9 mouse cellular contexts compared by ENCODE assay signal in the genomic region with DNA sequence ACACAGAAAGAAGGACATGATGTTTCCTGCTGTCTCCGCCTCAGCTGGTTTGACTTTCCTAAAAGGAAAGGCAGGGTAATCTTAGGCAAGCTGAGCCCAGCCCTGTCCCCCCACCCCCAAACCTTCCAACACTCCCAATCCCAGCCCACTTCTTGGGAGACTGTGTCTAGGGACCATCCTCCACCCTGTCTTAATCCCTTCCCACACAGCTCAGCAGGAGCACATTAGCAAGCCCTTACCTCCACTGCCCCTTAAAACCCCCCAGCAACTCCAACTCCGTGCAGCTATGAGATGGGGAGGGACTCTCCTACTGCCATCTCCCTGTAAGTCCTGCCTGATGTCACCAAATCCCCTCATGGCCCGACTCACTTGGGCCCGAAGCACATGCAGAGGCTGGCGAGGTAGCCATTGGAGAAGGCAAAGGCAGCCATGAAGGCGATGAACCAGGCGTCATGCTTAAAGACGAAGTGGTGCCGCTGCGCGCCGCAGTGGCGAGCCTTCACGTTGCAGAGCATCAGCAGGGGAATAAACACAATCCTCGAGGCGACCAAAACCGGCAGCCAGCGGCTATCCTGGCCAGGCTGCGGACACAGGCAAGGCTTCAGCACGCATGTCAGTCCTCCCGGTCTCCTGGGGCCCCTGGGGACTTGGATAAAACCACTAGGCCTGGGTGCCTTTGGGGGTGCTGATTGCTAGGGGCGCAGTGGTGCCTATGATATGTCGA. TPM values are rescaled to one million over a fixed set of nuclear protein-coding genes. Genes with fewer than 3 reads are reported as not detected.
DNase-seq lines count a peak whose midpoint lies in the region; ATAC-seq and TF ChIP-seq lines count a peak whose summit lies in the region.
"Had no signal": no experiment of that assay in that cellular context is flagged by ENCODE, and none has a peak within 500 bp of the region (broad histone marks: within the 10 kb centered on the region; RNA-seq: fewer than 3 reads in every experiment).

No protein-coding gene starts in this region.

- H3K36me3 ChIP-seq in heart, adult 2 months (ENCODE audit: control insufficient read depth, insufficient read depth, low read length): peaks cover 11% of the 10 kb centered on the region; the same call in 1 of the 2 replicates
- peaks cover 12% of the 10 kb centered on the region for H3K36me3 ChIP-seq in embryonic facial prominence, embryonic 14.5 days (ENCODE audit: control insufficient read depth, insufficient read depth, low read length)
- H3K36me3 ChIP-seq in liver, embryonic 15.5 days (replicated peaks): peaks cover 68% of the 10 kb centered on the region

- no peak for TF ChIP-seq POLR2A in heart, adult 2 months (IDR thresholded peaks at IDR 0.05; ENCODE audit: insufficient read depth, low read depth, low read length)

- TF ChIP-seq EP300 in heart, adult 2 months (IDR thresholded peaks at IDR 0.05; ENCODE audit: insufficient read depth, low read depth, low read length): 0 out of 2 replicates have a peak, but pooled peaks have one; percentile 8

- 55% methylated on average over 23 of the region's 23 CpGs for whole genome bisulfite sequencing in heart, adult 2 months
- WGBS in embryonic facial prominence, embryonic 14.5 days: 62% methylated on average over 22 of the region's 23 CpGs
- 78% methylated on average over 23 of the region's 23 CpGs for WGBS in liver, embryonic 15.5 days (ENCODE audit: insufficient replicate concordance)

- H3K4me2 ChIP-seq in embryonic facial prominence, embryonic 14.5 days (ENCODE audit: low read depth, low read length): no peak overlapping the region
- H3K4me2 ChIP-seq in liver, embryonic 15.5 days: 0 out of 2 replicates have a peak overlapping the region, but pooled peaks have one; percentile 25

- no peaks in the 10 kb centered on the region for H3K79me2 ChIP-seq in heart, adult 2 months (replicated peaks; ENCODE audit: control insufficient read depth, insufficient read depth, low read length)

- DNase-seq in heart, adult 2 months: peak in 1 of 2 experiments; percentile 37
- no peak for DNase-seq in heart, postnatal 4 days
- peak; percentile 75 for DNase-seq in ES-CJ7 (ENCODE audit: low read depth, low spot score)
- DNase-seq in embryonic facial prominence, embryonic 14.5 days (ENCODE audit: low spot score): no peak
- no peak for DNase-seq in retina, postnatal 1 day
- no peak for DNase-seq in gastrocnemius, adult 18-20 months (ENCODE audit: low spot score)

- no peaks in the 10 kb centered on the region for H3K27me3 ChIP-seq in heart, adult 2 months (ENCODE audit: control insufficient read depth, insufficient read depth, low read length)
- H3K27me3 ChIP-seq in embryonic facial prominence, embryonic 14.5 days (replicated peaks; ENCODE audit: control insufficient read depth, insufficient read depth, low read length): no peaks in the 10 kb centered on the region
- H3K27me3 ChIP-seq in liver, embryonic 15.5 days: no peaks in the 10 kb centered on the region

- no peak for ATAC-seq in embryonic facial prominence, embryonic 14.5 days (ENCODE audit: low read depth)
- no peak for ATAC-seq in liver, embryonic 15.5 days (ENCODE audit: insufficient read depth)
- no peak for ATAC-seq in megakaryocyte-erythroid progenitor cell, adult 5-6 weeks (replicated peaks; ENCODE audit: low FRiP score, low TSS enrichment, poor library complexity, severe bottlenecking)

- no peaks in the 10 kb centered on the region for H3K9me3 ChIP-seq in embryonic facial prominence, embryonic 14.5 days (ENCODE audit: control insufficient read depth, low read length)
- H3K9me3 ChIP-seq in liver, embryonic 15.5 days (replicated peaks): 0 out of 2 replicates have a peak, but pooled peaks cover 3% of the 10 kb centered on the region

- H3K4me3 ChIP-seq in heart, adult 2 months: peak overlapping the region; percentile 9; the same call in 1 of the 2 replicates
- no peak overlapping the region for H3K4me3 ChIP-seq in embryonic facial prominence, embryonic 14.5 days (ENCODE audit: low read depth, low read length)
- H3K4me3 ChIP-seq in liver, embryonic 15.5 days (replicated peaks): no peak overlapping the region
- H3K4me3 ChIP-seq: erythroblast, embryonic 14.5 days had no signal

- H3K4me1 ChIP-seq in heart, adult 2 months (ENCODE audit: control insufficient read depth, insufficient read depth, low read length): peaks cover 27% of the 10 kb centered on the region
- 0 out of 2 replicates have a peak, but pooled peaks cover under 1% of the 10 kb centered on the region for H3K4me1 ChIP-seq in embryonic facial prominence, embryonic 14.5 days (ENCODE audit: control insufficient read depth, insufficient read depth, low read length)
- peaks cover 75% of the 10 kb centered on the region for H3K4me1 ChIP-seq in liver, embryonic 15.5 days (replicated peaks)

- TF ChIP-seq CTCF in heart, adult 2 months (IDR thresholded peaks at IDR 0.05): no peak

- H3K9ac ChIP-seq in heart, adult 2 months (ENCODE audit: low read depth, low read length): peak overlapping the region; percentile 51
- no peak overlapping the region for H3K9ac ChIP-seq in embryonic facial prominence, embryonic 14.5 days (ENCODE audit: low read depth, low read length)
- H3K9ac ChIP-seq in liver, embryonic 15.5 days: no peak overlapping the region

- intact Hi-C loops in heart, adult 2 months (cut with DNase I): loop anchor here (2.0 to 10.0 kb wide), 4 partner anchors 13 to 569 kb away; partner anchors contain the start of genes Mad2l1bp and Slc29a1

- peak overlapping the region; percentile 90 for H3K27ac ChIP-seq in heart, adult 2 months
- H3K27ac ChIP-seq in embryonic facial prominence, embryonic 14.5 days (replicated peaks; ENCODE audit: low read depth, low read length): peak overlapping the region; percentile 4; the same call in 1 of the 2 replicates
- H3K27ac ChIP-seq in liver, embryonic 15.5 days (replicated peaks): peak overlapping the region; percentile 89

RNA-seq across cellular contexts. Expression of gene Hsp90ab1, which starts 12.8 kb away (rescaled TPM):
- total RNA-seq in heart, adult 2 months (2021): 1,000 to 10,000 TPM; 1,183 to 1,319 TPM
- polyA plus RNA-seq in heart, adult 2 months (2012; rRNA removed): 464 and 736 TPM in 2 replicates
- total RNA-seq in heart, postnatal 4 days (2021): 1,000 to 10,000 TPM; 1,093 to 1,133 TPM
- polyA plus RNA-seq in embryonic facial prominence, embryonic 14.5 days (2014; fragmentation: Nextera tagmentation; extraction: Ambion mirVana): 1,431 and 1,467 TPM in 2 replicates
- polyA plus RNA-seq in liver, embryonic 15.5 days (2015; fragmentation: Nextera tagmentation; extraction: Ambion mirVana): 577 and 585 TPM in 2 replicates
- 1,000 to 10,000 TPM; 1,074 to 1,224 TPM for total RNA-seq in gastrocnemius, adult 18-20 months (2021)
- total RNA-seq in megakaryocyte-erythroid progenitor cell, adult 5-6 weeks (2014; fragmentation: Nextera tagmentation): 1,847 and 1,911 TPM in 2 replicates
- total RNA-seq in megakaryocyte-erythroid progenitor cell, adult 5-6 weeks (2017): 2,660 and 3,319 TPM in 2 replicates

RNA-seq across cellular contexts. Expression of gene Slc29a1, which starts 13.5 kb away (rescaled TPM):
- total RNA-seq in heart, adult 2 months (2021): 10 to 100 TPM; 80.3 to 84.6 TPM
- polyA plus RNA-seq in heart, adult 2 months (2012; rRNA removed): 160 and 184 TPM in 2 replicates
- 10 to 100 TPM; 77.9 to 96.2 TPM for total RNA-seq in heart, postnatal 4 days (2021)
- 96.5 and 110 TPM in 2 replicates for polyA plus RNA-seq in embryonic facial prominence, embryonic 14.5 days (2014; fragmentation: Nextera tagmentation; extraction: Ambion mirVana)
- 175 and 180 TPM in 2 replicates for polyA plus RNA-seq in liver, embryonic 15.5 days (2015; fragmentation: Nextera tagmentation; extraction: Ambion mirVana)
- total RNA-seq in gastrocnemius, adult 18-20 months (2021): 10 to 100 TPM; 31.9 to 32.4 TPM
- total RNA-seq in megakaryocyte-erythroid progenitor cell, adult 5-6 weeks (2014; fragmentation: Nextera tagmentation): 166 and 176 TPM in 2 replicates
- 89.2 and 171 TPM in 2 replicates for total RNA-seq in megakaryocyte-erythroid progenitor cell, adult 5-6 weeks (2017)

RNA-seq across cellular contexts. Expression of gene Mymx, which starts 16.0 kb away (rescaled TPM):
- not detected for total RNA-seq in heart, adult 2 months (2021)
- polyA plus RNA-seq in heart, adult 2 months (2012; rRNA removed): not detected in 2 replicates
- not detected for total RNA-seq in heart, postnatal 4 days (2021)
- polyA plus RNA-seq in embryonic facial prominence, embryonic 14.5 days (2014; fragmentation: Nextera tagmentation; extraction: Ambion mirVana): 52.1 and 52.5 TPM in 2 replicates
- 0.54 and 1.1 TPM in 2 replicates for polyA plus RNA-seq in liver, embryonic 15.5 days (2015; fragmentation: Nextera tagmentation; extraction: Ambion mirVana)
- not detected for total RNA-seq in gastrocnemius, adult 18-20 months (2021)
- not detected in 2 replicates for total RNA-seq in megakaryocyte-erythroid progenitor cell, adult 5-6 weeks (2014; fragmentation: Nextera tagmentation)
- total RNA-seq in megakaryocyte-erythroid progenitor cell, adult 5-6 weeks (2017): not detected in 2 replicates

RNA-seq across cellular contexts. Expression of gene Slc35b2, which starts 22.2 kb away (rescaled TPM):
- 10 to 100 TPM; 23.4 to 24.0 TPM for total RNA-seq in heart, adult 2 months (2021)
- 45.1 and 49.2 TPM in 2 replicates for polyA plus RNA-seq in heart, adult 2 months (2012; rRNA removed)
- 10 to 100 TPM; 37.3 to 39.2 TPM for total RNA-seq in heart, postnatal 4 days (2021)
- polyA plus RNA-seq in embryonic facial prominence, embryonic 14.5 days (2014; fragmentation: Nextera tagmentation; extraction: Ambion mirVana): 139 and 143 TPM in 2 replicates
- 52.1 and 59.8 TPM in 2 replicates for polyA plus RNA-seq in liver, embryonic 15.5 days (2015; fragmentation: Nextera tagmentation; extraction: Ambion mirVana)
- total RNA-seq in gastrocnemius, adult 18-20 months (2021): 10 to 100 TPM; 16.2 to 17.7 TPM
- 46.9 and 74.5 TPM in 2 replicates for total RNA-seq in megakaryocyte-erythroid progenitor cell, adult 5-6 weeks (2014; fragmentation: Nextera tagmentation)
- total RNA-seq in megakaryocyte-erythroid progenitor cell, adult 5-6 weeks (2017): 27.7 and 60.3 TPM in 2 replicates

RNA-seq across cellular contexts. Expression of gene Nfkbie, which starts 30.4 kb away (rescaled TPM):
- total RNA-seq in heart, adult 2 months (2021): 1 to 10 TPM; 1.1 TPM
- 1.6 and 2.2 TPM in 2 replicates for polyA plus RNA-seq in heart, adult 2 months (2012; rRNA removed)
- 1 to 10 TPM; 1.5 to 1.9 TPM for total RNA-seq in heart, postnatal 4 days (2021)
- 4.3 and 4.7 TPM in 2 replicates for polyA plus RNA-seq in embryonic facial prominence, embryonic 14.5 days (2014; fragmentation: Nextera tagmentation; extraction: Ambion mirVana)
- 1.2 and 1.6 TPM in 2 replicates for polyA plus RNA-seq in liver, embryonic 15.5 days (2015; fragmentation: Nextera tagmentation; extraction: Ambion mirVana)
- total RNA-seq in gastrocnemius, adult 18-20 months (2021): under 1 TPM; 0.30 to 0.47 TPM
- total RNA-seq in megakaryocyte-erythroid progenitor cell, adult 5-6 weeks (2014; fragmentation: Nextera tagmentation): 4.2 and 6.0 TPM in 2 replicates
- total RNA-seq in megakaryocyte-erythroid progenitor cell, adult 5-6 weeks (2017): 3.2 and 3.9 TPM in 2 replicates

Comparison
In these comparisons a context has a peak if more than half of its experiments do, and no peak if none do; other contexts are left out.
1. H3K27ac ChIP-seq: peak in every context shown above with its lines; median percentile 90 in heart, adult 2 months; 89 in liver, embryonic 15.5 days; 4 in embryonic facial prominence, embryonic 14.5 days.